8 mouse cellular contexts compared by ENCODE assay signal in genomic region chr5:115188824-115189223, GRCm38 (mm10). TPM values are rescaled to one million over a fixed set of nuclear protein-coding genes. Genes with fewer than 3 reads are reported as not detected.
DNase-seq lines count a peak whose midpoint lies in the region; ATAC-seq and TF ChIP-seq lines count a peak whose summit lies in the region.

No protein-coding gene starts in this region.

- no peaks in the 10 kb centered on the region for H3K9me3 ChIP-seq in forebrain, postnatal 0 days (ENCODE audit: low read length)
- no peaks in the 10 kb centered on the region for H3K9me3 ChIP-seq in forebrain, embryonic 16.5 days (ENCODE audit: control insufficient read depth, low read length)

- ATAC-seq in forebrain, postnatal 0 days: no peak
- no peak for ATAC-seq in forebrain, embryonic 16.5 days
- ATAC-seq in megakaryocyte progenitor cell, adult 5-6 weeks (replicated peaks; ENCODE audit: poor library complexity): peak; percentile 47

- no peaks in the 10 kb centered on the region for H3K27me3 ChIP-seq in forebrain, postnatal 0 days (ENCODE audit: insufficient read depth, low read length)
- peaks cover 6% of the 10 kb centered on the region; the same call in 1 of the 2 replicates for H3K27me3 ChIP-seq in forebrain, embryonic 16.5 days (replicated peaks; ENCODE audit: control insufficient read depth, insufficient read depth, low read length)

- peak; percentile 57 for DNase-seq in forebrain, postnatal 0 days
- DNase-seq in right cerebral cortex, postnatal 4 days: peak; percentile 39
- DNase-seq in right cerebral cortex, postnatal 25 days: no peak
- peak; percentile 65 for DNase-seq in embryo, embryonic 10 days (ENCODE audit: low spot score)
- no peak for DNase-seq in layer of hippocampus, adult 11-12 months (ENCODE audit: low spot score)
- DNase-seq in ovary, postnatal 14 days (ENCODE audit: low spot score): no peak

- peak; percentile 86 for TF ChIP-seq CTCF in forebrain, postnatal 0 days (IDR thresholded peaks at IDR 0.05; ENCODE audit: low read depth)

- no peak overlapping the region for H3K9ac ChIP-seq in forebrain, postnatal 0 days
- H3K9ac ChIP-seq in forebrain, embryonic 16.5 days (replicated peaks; ENCODE audit: low read depth, low read length): no peak overlapping the region

- H3K4me3 ChIP-seq in forebrain, postnatal 0 days (ENCODE audit: low read depth, low read length): no peak overlapping the region
- no peak overlapping the region for H3K4me3 ChIP-seq in forebrain, embryonic 16.5 days (replicated peaks; ENCODE audit: low read length)

- 42% methylated on average over 5 of the region's 5 CpGs for WGBS in forebrain, postnatal 0 days
- 44% methylated on average over 5 of the region's 5 CpGs for WGBS in forebrain, embryonic 16.5 days

- H3K27ac ChIP-seq in forebrain, postnatal 0 days (ENCODE audit: low read depth, low read length): no peak overlapping the region
- no peak overlapping the region for H3K27ac ChIP-seq in forebrain, embryonic 16.5 days (ENCODE audit: low read length)

- no peaks in the 10 kb centered on the region for H3K36me3 ChIP-seq in forebrain, postnatal 0 days (ENCODE audit: insufficient read depth)
- no peaks in the 10 kb centered on the region for H3K36me3 ChIP-seq in forebrain, embryonic 16.5 days (ENCODE audit: control insufficient read depth, insufficient read depth)

- no peak overlapping the region for H3K4me2 ChIP-seq in forebrain, postnatal 0 days (ENCODE audit: low read depth)
- no peak overlapping the region for H3K4me2 ChIP-seq in forebrain, embryonic 16.5 days (ENCODE audit: low read length)

- peaks cover 14% of the 10 kb centered on the region for H3K4me1 ChIP-seq in forebrain, postnatal 0 days (ENCODE audit: insufficient read depth)
- H3K4me1 ChIP-seq in forebrain, embryonic 16.5 days (replicated peaks; ENCODE audit: control insufficient read depth, insufficient read depth, low read length): peaks cover 45% of the 10 kb centered on the region

RNA-seq across cellular contexts. Expression of gene Cabp1, which starts 5.4 kb away (rescaled TPM):
- 28.1 and 31.5 TPM in 2 replicates for total RNA-seq in forebrain, postnatal 0 days (2014; rRNA removed)
- polyA plus RNA-seq in forebrain, postnatal 0 days (2015; fragmentation: Nextera tagmentation; extraction: Ambion mirVana): 12.6 and 19.4 TPM in 2 replicates
- 8.3 and 9.2 TPM in 2 replicates for polyA plus RNA-seq in forebrain, embryonic 16.5 days (2015; fragmentation: Nextera tagmentation; extraction: Ambion mirVana)
- total RNA-seq in megakaryocyte progenitor cell, adult 5-6 weeks (2015): not detected in 2 replicates
- not detected in 2 replicates for total RNA-seq in megakaryocyte progenitor cell, adult 5-6 weeks (2017)

RNA-seq across cellular contexts. Expression of gene Mlec, which starts 30.8 kb away (rescaled TPM):
- 49.9 and 58.6 TPM in 2 replicates for total RNA-seq in forebrain, postnatal 0 days (2014; rRNA removed)
- polyA plus RNA-seq in forebrain, postnatal 0 days (2015; fragmentation: Nextera tagmentation; extraction: Ambion mirVana): 8.4 and 15.7 TPM in 2 replicates
- 19.3 and 21.1 TPM in 2 replicates for polyA plus RNA-seq in forebrain, embryonic 16.5 days (2015; fragmentation: Nextera tagmentation; extraction: Ambion mirVana)
- total RNA-seq in megakaryocyte progenitor cell, adult 5-6 weeks (2015): 242 and 279 TPM in 2 replicates
- total RNA-seq in megakaryocyte progenitor cell, adult 5-6 weeks (2017): 276 and 305 TPM in 2 replicates

RNA-seq across cellular contexts. Expression of gene Pop5, which starts 46.8 kb away (rescaled TPM):
- total RNA-seq in forebrain, postnatal 0 days (2014; rRNA removed): 32.8 and 40.8 TPM in 2 replicates
- polyA plus RNA-seq in forebrain, postnatal 0 days (2015; fragmentation: Nextera tagmentation; extraction: Ambion mirVana): 85.9 and 96.6 TPM in 2 replicates
- 85.3 and 101 TPM in 2 replicates for polyA plus RNA-seq in forebrain, embryonic 16.5 days (2015; fragmentation: Nextera tagmentation; extraction: Ambion mirVana)
- 67.7 and 81.9 TPM in 2 replicates for total RNA-seq in megakaryocyte progenitor cell, adult 5-6 weeks (2015)
- total RNA-seq in megakaryocyte progenitor cell, adult 5-6 weeks (2017): 76.4 and 82.8 TPM in 2 replicates

RNA-seq across cellular contexts. Expression of gene Unc119b, which starts 54.0 kb away (rescaled TPM):
- 24.7 and 27.2 TPM in 2 replicates for total RNA-seq in forebrain, postnatal 0 days (2014; rRNA removed)
- polyA plus RNA-seq in forebrain, postnatal 0 days (2015; fragmentation: Nextera tagmentation; extraction: Ambion mirVana): 17.4 and 20.3 TPM in 2 replicates
- 35.3 and 39.8 TPM in 2 replicates for polyA plus RNA-seq in forebrain, embryonic 16.5 days (2015; fragmentation: Nextera tagmentation; extraction: Ambion mirVana)
- total RNA-seq in megakaryocyte progenitor cell, adult 5-6 weeks (2015): 4.1 and 7.2 TPM in 2 replicates
- total RNA-seq in megakaryocyte progenitor cell, adult 5-6 weeks (2017): 9.6 and 11.2 TPM in 2 replicates

Comparison
In these comparisons a context has a peak if more than half of its experiments do, and no peak if none do; other contexts are left out.
1. DNase-seq: peak in forebrain, postnatal 0 days (single experiment), right cerebral cortex, postnatal 4 days (single experiment) and embryo, embryonic 10 days (single experiment); none in right cerebral cortex, postnatal 25 days (single experiment), layer of hippocampus, adult 11-12 months (single experiment) and ovary, postnatal 14 days (single experiment).
2. RNA of gene Cabp1, which starts 5.4 kb away (total RNA-seq): 28.1 to 31.5 TPM in forebrain, postnatal 0 days; not detected in megakaryocyte progenitor cell, adult 5-6 weeks; every median in the first group is over 10 times any median in the second.